Mouse (Mus musculus) limb, embryonic 14.5 days (tissue): ENCODE data around the gene Mrs2. TPM values are rescaled to one million over a fixed set of nuclear protein-coding genes. Genes with fewer than 3 reads are reported as not detected.

ENCODE experiments used
- ATAC-seq: fragments of 200-750 bp; cut with Nextera tagmentation; 2 replicates; pipeline ENCODE4 v1.8.0; 2017; ENCODE audit warnings: low read depth, moderate number of reproducible peaks, moderate TSS enrichment; ENCODE audit not compliant: low FRiP score
- DNase-seq: peaks from one replicate; pipeline ENCODE4 v3.0.0-alpha.2; 2015; ENCODE audit warnings: low spot score
- H3K27ac ChIP-seq: fragments of 300-500 bp; sonication (generic); replicated peaks from 2 replicates; pipeline ENCODE4 v1.5.1; 2014; ENCODE audit warnings: low read depth, mild to moderate bottlenecking, low read length, moderate library complexity, mixed read lengths
- H3K27me3 ChIP-seq: fragments of 300-500 bp; sonication (generic); 2 replicates; pipeline ENCODE4 v1.6.1; 2014; ENCODE audit warnings: low read length, mixed read lengths; ENCODE audit not compliant: control insufficient read depth, insufficient read depth
- H3K36me3 ChIP-seq: fragments of 300-500 bp; sonication (generic); 2 replicates; pipeline ENCODE4 v1.6.1; 2014; ENCODE audit warnings: mild to moderate bottlenecking, low read length, moderate library complexity, mixed read lengths; ENCODE audit not compliant: control insufficient read depth, insufficient read depth
- H3K4me1 ChIP-seq: fragments of 300-500 bp; sonication (generic); 2 replicates; pipeline ENCODE4 v1.6.1; 2014; ENCODE audit warnings: antibody characterized with exemption, low read length, mixed read lengths; ENCODE audit not compliant: control insufficient read depth, insufficient read depth
- H3K4me2 ChIP-seq: fragments of 300-500 bp; sonication (generic); replicated peaks from 2 replicates; pipeline ENCODE4 v1.6.1; 2014; ENCODE audit warnings: low read depth, mild to moderate bottlenecking, low read length, moderate library complexity; ENCODE audit not compliant: severe bottlenecking
- H3K4me3 ChIP-seq: fragments of 300-500 bp; sonication (generic); replicated peaks from 2 replicates; pipeline ENCODE4 v1.5.1; 2014; ENCODE audit warnings: low read length
- H3K9ac ChIP-seq: fragments of 300-500 bp; sonication (generic); 2 replicates; pipeline ENCODE4 v1.6.1; 2014; ENCODE audit warnings: mild to moderate bottlenecking, low read depth, low read length, moderate library complexity; ENCODE audit not compliant: severe bottlenecking
- H3K9me3 ChIP-seq: fragments of 300-500 bp; sonication (generic); 2 replicates; pipeline ENCODE4 v1.6.1; 2016; ENCODE audit warnings: low read length; ENCODE audit not compliant: control insufficient read depth
- POLR2A ChIP-seq: fragments of 200-500 bp; IDR thresholded peaks from 2 replicates; pipeline ENCODE4 v1.8.0; 2012; ENCODE audit warnings: inconsistent platforms, mild to moderate bottlenecking, moderate library complexity, borderline replicate concordance; ENCODE audit not compliant: insufficient read depth, insufficient read length; ENCODE audit errors: extremely low read depth
- WGBS: fragments of 180-500 bp; shearing (Covaris S2); extraction: QIAGEN DNeasy Blood & Tissue Kit; methylation state at CpG from one replicate; pipeline ENCODE4 v1.1.7; 2014; 5-methylcytosine and 5-hydroxymethylcytosine counted together
- polyA plus RNA-seq, 2 experiments: library from polyadenylated mRNA; depleted of rRNA in 1 of 2; stranded (reverse) in 1 of 2; unstranded in 1 of 2; fragments of >200 nt; fragmentation: Nextera tagmentation in 1 of 2; extraction: Ambion mirVana in 1 of 2; gene quantifications; 2 replicates each; pipeline versions ENCODE4 v1.2.1 to v1.2.3; 2012 to 2014

Mrs2 gene
- polyA plus RNA-seq, 2 experiments: 15.1 to 28.4 TPM

DNA sequence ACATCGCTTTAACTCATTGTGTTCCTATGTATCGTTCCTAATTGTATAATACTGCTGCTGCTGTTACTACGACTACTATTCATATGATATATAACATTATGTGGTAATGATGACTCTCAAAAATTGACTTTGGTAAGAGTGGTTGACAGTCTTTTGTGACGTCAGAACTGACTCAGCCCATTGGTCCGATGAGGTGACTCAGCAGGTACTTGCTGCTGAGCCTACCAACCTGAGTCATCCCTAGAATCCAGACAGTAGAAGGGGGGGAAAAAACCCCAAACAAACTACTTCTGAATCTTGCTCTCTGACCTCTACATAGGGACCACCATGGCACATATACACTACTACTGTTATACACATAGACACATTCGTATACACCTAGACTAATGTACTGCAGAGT lies 71.3 kb downstream of the Mrs2 start:
- Histone ChIP-seq H3K27me3 (no peaks in the 10 kb centered on the region), H3K9ac (no peak overlapping the region), H3K36me3 (no peaks in the 10 kb centered on the region), H3K4me3 (no peak overlapping the region), H3K4me1 (no peaks in the 10 kb centered on the region), H3K27ac (no peak overlapping the region), H3K9me3 (no peaks in the 10 kb centered on the region), H3K4me2 (no peak overlapping the region)
- no peak for TF ChIP-seq POLR2A
- DNase-seq (no peak), ATAC-seq (no peak)
- WGBS: 88% methylated on average over 6 of the region's 6 CpGs

GRCm38 (mm10) chr13:24947158-24947557 lies 73.0 kb downstream of the Mrs2 start:
- no peak overlapping the region for H3K4me2 ChIP-seq
- no peaks in the 10 kb centered on the region for H3K4me1 ChIP-seq
- H3K9ac ChIP-seq: no peak overlapping the region
- WGBS: 82% methylated on average over 5 of the region's 5 CpGs
- H3K27ac ChIP-seq: no peak overlapping the region
- H3K36me3 ChIP-seq: no peaks in the 10 kb centered on the region
- no peaks in the 10 kb centered on the region for H3K27me3 ChIP-seq
- no peak for TF ChIP-seq POLR2A
- H3K9me3 ChIP-seq: no peaks in the 10 kb centered on the region
- H3K4me3 ChIP-seq: no peak overlapping the region
- no peak for DNase-seq
- ATAC-seq: no peak

GRCm38 (mm10) chr13:24945567-24945966 lies 74.6 kb downstream of the Mrs2 start:
- no peak overlapping the region for H3K4me3 ChIP-seq
- no peak for ATAC-seq
- TF ChIP-seq POLR2A: no peak
- no peak overlapping the region for H3K4me2 ChIP-seq
- no peaks in the 10 kb centered on the region for H3K4me1 ChIP-seq
- WGBS: 21% methylated on average over 4 of the region's 4 CpGs
- no peak for DNase-seq
- no peaks in the 10 kb centered on the region for H3K27me3 ChIP-seq
- H3K36me3 ChIP-seq: no peaks in the 10 kb centered on the region
- H3K27ac ChIP-seq: no peak overlapping the region
- no peaks in the 10 kb centered on the region for H3K9me3 ChIP-seq
- no peak overlapping the region for H3K9ac ChIP-seq

DNA sequence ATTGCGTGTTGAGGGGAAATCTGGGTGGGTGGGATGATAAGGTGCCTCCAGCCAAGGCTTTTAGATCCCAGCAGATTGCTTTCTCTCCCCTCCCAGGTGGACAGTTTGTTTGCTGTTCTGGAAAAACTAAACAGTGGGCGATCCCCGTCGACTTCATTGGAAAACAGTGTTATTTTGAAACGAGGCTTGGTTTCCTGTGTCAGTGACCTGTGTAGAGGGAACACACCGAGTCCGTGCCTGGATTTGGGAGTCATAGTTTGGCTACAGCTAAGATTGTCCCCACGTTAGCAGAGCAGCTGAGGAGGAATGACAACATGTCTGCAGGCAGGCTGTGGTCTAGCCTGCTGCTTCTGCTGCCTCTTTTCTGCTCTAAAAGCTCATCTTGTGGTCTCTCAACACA lies 76.9 kb downstream of the Mrs2 start:
- Histone ChIP-seq H3K27ac (no peak overlapping the region), H3K36me3 (no peaks in the 10 kb centered on the region), H3K4me1 (no peaks in the 10 kb centered on the region), H3K9ac (no peak overlapping the region), H3K4me2 (no peak overlapping the region), H3K9me3 (no peaks in the 10 kb centered on the region), H3K4me3 (no peak overlapping the region), H3K27me3 (no peaks in the 10 kb centered on the region)
- no peak for DNase-seq
- TF ChIP-seq POLR2A: no peak
- WGBS: 80% methylated on average over 8 of the region's 8 CpGs
- no peak for ATAC-seq

DNA sequence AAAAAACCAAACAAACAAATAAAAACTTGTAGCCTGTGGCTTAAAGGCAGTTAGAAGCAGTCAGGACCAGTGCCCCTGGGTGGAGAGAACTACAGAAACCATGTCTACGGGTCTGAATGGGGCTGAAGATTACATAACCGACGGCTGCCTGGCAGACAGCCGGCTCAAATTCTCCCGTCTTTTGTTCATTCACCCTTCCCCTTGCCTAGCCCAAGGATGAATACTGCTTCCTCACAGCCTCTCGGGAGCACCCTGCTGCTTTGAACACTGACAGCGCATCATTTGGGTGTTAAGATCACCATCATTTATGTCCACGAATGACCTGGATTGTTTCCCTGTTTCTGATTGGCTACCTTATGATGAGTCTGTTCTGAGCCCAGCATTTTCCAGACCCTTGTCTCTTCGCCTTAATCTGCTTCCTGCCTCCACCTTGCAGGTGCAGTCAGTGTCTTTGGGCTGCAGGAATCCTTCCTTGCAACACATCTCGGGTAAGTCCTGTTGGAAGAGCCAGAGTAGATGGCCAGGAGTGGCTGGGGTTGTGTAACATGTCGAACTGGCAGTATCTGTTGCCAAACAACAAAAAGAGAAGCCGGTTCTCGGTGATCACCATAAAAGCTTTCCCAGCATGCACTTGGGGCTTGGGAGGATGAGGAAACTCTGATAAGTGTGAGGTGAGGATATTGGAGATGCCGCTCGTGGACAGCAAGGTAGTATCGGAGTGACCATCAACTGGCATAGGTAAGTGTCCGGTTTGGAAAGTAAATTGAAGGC lies 77.5 kb downstream of the Mrs2 start, which contains the start of gene Gpld1:
Gene Gpld1 (plus strand): TSS at position 641 of the 771 bp plus-strand sequence.
- Histone ChIP-seq H3K9me3 (no peaks in the 10 kb centered on the region), H3K4me3 (no peak within 1 kb of the TSS), H3K36me3 (no peaks in the 10 kb centered on the region), H3K27me3 (no peaks in the 10 kb centered on the region), H3K9ac (no peak within 1 kb of the TSS), H3K4me1 (peaks cover 5% of the 10 kb centered on the region), H3K4me2 (no peak within 1 kb of the TSS), H3K27ac (no peak within 1 kb of the TSS)
- DNase-seq (no peak), ATAC-seq (no peak)
- 67% methylated on average over 17 of the region's 17 CpGs for WGBS
- TF ChIP-seq POLR2A: no peak
